Comparison of ENCODE assay signal across 9 mouse cellular contexts in genomic region chr3:88912585-88912984, GRCm38 (mm10). TPM values are rescaled to one million over a fixed set of nuclear protein-coding genes. Genes with fewer than 3 reads are reported as not detected.
DNase-seq lines count a peak whose midpoint lies in the region; ATAC-seq lines count a peak whose summit lies in the region.
"Had no signal": no experiment of that assay in that cellular context is flagged by ENCODE, and none has a peak within 500 bp of the region (broad histone marks: within the 10 kb centered on the region; RNA-seq: fewer than 3 reads in every experiment).

No protein-coding gene starts in this region.

- no peak overlapping the region for H3K4me3 ChIP-seq in lung, embryonic 16.5 days (ENCODE audit: low read length)
- H3K4me3 ChIP-seq in forebrain, embryonic 10.5 days = peak overlapping the region; percentile 85
- peak overlapping the region; percentile 77; the same call in 1 of the 2 replicates for H3K4me3 ChIP-seq in limb, embryonic 13.5 days
- peak overlapping the region; percentile 82; the same call in 1 of the 2 replicates for H3K4me3 ChIP-seq in stomach, embryonic 15.5 days (replicated peaks)

- no peaks in the 10 kb centered on the region for H3K27me3 ChIP-seq in lung, embryonic 16.5 days (ENCODE audit: control insufficient read depth, insufficient read depth, low read depth, low read length)
- H3K27me3 ChIP-seq in forebrain, embryonic 10.5 days (ENCODE audit: poor library complexity, severe bottlenecking) = no peaks in the 10 kb centered on the region
- no peaks in the 10 kb centered on the region for H3K27me3 ChIP-seq in limb, embryonic 13.5 days
- no peaks in the 10 kb centered on the region for H3K27me3 ChIP-seq in stomach, embryonic 15.5 days (replicated peaks)

- peaks cover 30% of the 10 kb centered on the region for H3K36me3 ChIP-seq in lung, embryonic 16.5 days (ENCODE audit: control insufficient read depth, insufficient read depth, low read length)
- peaks cover 51% of the 10 kb centered on the region for H3K36me3 ChIP-seq in forebrain, embryonic 10.5 days (replicated peaks)
- peaks cover 49% of the 10 kb centered on the region for H3K36me3 ChIP-seq in limb, embryonic 13.5 days
- peaks cover 41% of the 10 kb centered on the region for H3K36me3 ChIP-seq in stomach, embryonic 15.5 days

- no peak overlapping the region for H3K27ac ChIP-seq in lung, embryonic 16.5 days (ENCODE audit: low read length)
- no peak overlapping the region for H3K27ac ChIP-seq in forebrain, embryonic 10.5 days
- no peak overlapping the region for H3K27ac ChIP-seq in limb, embryonic 13.5 days
- H3K27ac ChIP-seq in stomach, embryonic 15.5 days = no peak overlapping the region

- WGBS in lung, embryonic 16.5 days = 68% methylated on average over 7 of the region's 7 CpGs
- 94% methylated on average over 7 of the region's 7 CpGs for WGBS in forebrain, embryonic 10.5 days
- WGBS in limb, embryonic 13.5 days = 90% methylated on average over 7 of the region's 7 CpGs
- WGBS in stomach, embryonic 15.5 days = 86% methylated on average over 7 of the region's 7 CpGs

- H3K9ac ChIP-seq in lung, embryonic 16.5 days (ENCODE audit: low read length) = no peak overlapping the region
- 0 out of 2 replicates have a peak overlapping the region, but pooled peaks have one; percentile 88 for H3K9ac ChIP-seq in limb, embryonic 13.5 days
- no peak overlapping the region for H3K9ac ChIP-seq in stomach, embryonic 15.5 days

- peaks cover 13% of the 10 kb centered on the region for H3K4me1 ChIP-seq in lung, embryonic 16.5 days (replicated peaks; ENCODE audit: control insufficient read depth, insufficient read depth, low read length)
- H3K4me1 ChIP-seq in forebrain, embryonic 10.5 days = peaks cover 20% of the 10 kb centered on the region
- H3K4me1 ChIP-seq in limb, embryonic 13.5 days = peaks cover 17% of the 10 kb centered on the region
- H3K4me1 ChIP-seq in stomach, embryonic 15.5 days = peaks cover 10% of the 10 kb centered on the region

- DNase-seq in lung, postnatal 36 days = no peak
- no peak for DNase-seq in forebrain, embryonic 10.5 days (ENCODE audit: extremely low spot score, low spot score)
- DNase-seq in thymus, postnatal 4 days = no peak
- DNase-seq in adrenal gland, postnatal 14 days = no peak
- DNase-seq: cerebellum, adult 9-11 months; gastrocnemius, postnatal 10 days had no signal

- no peaks in the 10 kb centered on the region for H3K9me3 ChIP-seq in lung, embryonic 16.5 days (ENCODE audit: control insufficient read depth, low read length)
- no peaks in the 10 kb centered on the region for H3K9me3 ChIP-seq in forebrain, embryonic 10.5 days
- H3K9me3 ChIP-seq in limb, embryonic 13.5 days = no peaks in the 10 kb centered on the region
- no peaks in the 10 kb centered on the region for H3K9me3 ChIP-seq in stomach, embryonic 15.5 days

- ATAC-seq in lung, embryonic 16.5 days (ENCODE audit: low read depth) = no peak
- no peak for ATAC-seq in limb, embryonic 13.5 days (ENCODE audit: low FRiP score, low read depth)
- ATAC-seq in stomach, embryonic 15.5 days (ENCODE audit: insufficient read depth, low FRiP score, low read depth) = no peak

- peak overlapping the region; percentile 87; the same call in 1 of the 2 replicates for H3K4me2 ChIP-seq in lung, embryonic 16.5 days (ENCODE audit: low read depth, low read length)
- H3K4me2 ChIP-seq in limb, embryonic 13.5 days (replicated peaks) = peak overlapping the region; percentile 80
- peak overlapping the region; percentile 88 for H3K4me2 ChIP-seq in stomach, embryonic 15.5 days

RNA-seq across cellular contexts. Expression of gene Msto1, which starts 1.2 kb away (rescaled TPM):
- 37.9 and 41.6 TPM in 2 replicates for polyA plus RNA-seq in lung, embryonic 16.5 days (2015; fragmentation: Nextera tagmentation; extraction: Ambion mirVana)
- polyA plus RNA-seq in forebrain, embryonic 10.5 days (2016; fragmentation: Nextera tagmentation; extraction: Ambion mirVana) = 70.0 and 70.2 TPM in 2 replicates
- 45.7 and 48.3 TPM in 2 replicates for polyA plus RNA-seq in limb, embryonic 13.5 days (2015; fragmentation: Nextera tagmentation; extraction: Ambion mirVana)
- polyA plus RNA-seq in stomach, embryonic 15.5 days (2015; fragmentation: Nextera tagmentation; extraction: Ambion mirVana) = 38.0 and 38.9 TPM in 2 replicates
- 23.6 and 25.6 TPM in 2 replicates for total RNA-seq in adrenal gland, postnatal 14 days (2021)

RNA-seq across cellular contexts. Expression of gene Ash1l, which starts 37.8 kb away (rescaled TPM):
- polyA plus RNA-seq in lung, embryonic 16.5 days (2015; fragmentation: Nextera tagmentation; extraction: Ambion mirVana) = 19.4 and 20.6 TPM in 2 replicates
- 14.2 and 15.2 TPM in 2 replicates for polyA plus RNA-seq in forebrain, embryonic 10.5 days (2016; fragmentation: Nextera tagmentation; extraction: Ambion mirVana)
- polyA plus RNA-seq in limb, embryonic 13.5 days (2015; fragmentation: Nextera tagmentation; extraction: Ambion mirVana) = 26.7 and 27.1 TPM in 2 replicates
- polyA plus RNA-seq in stomach, embryonic 15.5 days (2015; fragmentation: Nextera tagmentation; extraction: Ambion mirVana) = 19.8 and 21.3 TPM in 2 replicates
- 47.5 and 47.6 TPM in 2 replicates for total RNA-seq in adrenal gland, postnatal 14 days (2021)

RNA-seq across cellular contexts. Expression of gene Dap3, which starts 38.4 kb away (rescaled TPM):
- polyA plus RNA-seq in lung, embryonic 16.5 days (2015; fragmentation: Nextera tagmentation; extraction: Ambion mirVana) = 126 and 130 TPM in 2 replicates
- 133 and 135 TPM in 2 replicates for polyA plus RNA-seq in forebrain, embryonic 10.5 days (2016; fragmentation: Nextera tagmentation; extraction: Ambion mirVana)
- polyA plus RNA-seq in limb, embryonic 13.5 days (2015; fragmentation: Nextera tagmentation; extraction: Ambion mirVana) = 147 and 151 TPM in 2 replicates
- 130 and 141 TPM in 2 replicates for polyA plus RNA-seq in stomach, embryonic 15.5 days (2015; fragmentation: Nextera tagmentation; extraction: Ambion mirVana)
- total RNA-seq in adrenal gland, postnatal 14 days (2021) = 116 TPM in 2 replicates
